Mouse (Mus musculus) E14TG2a.4 (cell line): ENCODE results near the gene Zc3h7a.

Source experiments
- CTCF ChIP-seq: conservative IDR thresholded peaks from 2 replicates; pipeline ENCODE4 v1.5.1; 2014; ENCODE audit warnings: low read length
- NANOG ChIP-seq: IDR thresholded peaks from 2 replicates; pipeline ENCODE4 v1.6.1; 2014; ENCODE audit warnings: borderline replicate concordance, low read length, mixed read lengths

DNA sequence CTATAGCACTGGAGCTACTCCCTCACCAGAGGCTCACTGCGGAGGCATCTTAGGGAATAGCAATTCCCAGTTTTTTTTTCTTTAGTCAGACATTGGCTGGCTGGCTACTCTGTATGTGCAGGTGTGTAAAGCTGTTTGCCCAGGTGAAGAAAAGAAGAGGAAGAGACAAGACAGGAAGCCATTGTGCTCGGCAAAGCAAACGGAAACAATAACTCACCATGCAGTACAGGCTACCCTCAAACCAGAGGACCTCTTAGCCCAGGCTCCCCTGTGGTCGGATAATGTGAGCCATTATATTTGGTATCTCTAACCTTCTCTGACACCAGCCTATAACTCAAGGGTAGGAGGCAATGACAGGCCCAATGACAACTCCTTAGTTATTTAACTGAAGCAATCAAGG lies 20.9 kb upstream of the Zc3h7a start:
- TF ChIP-seq CTCF = no peak
- no peak for TF ChIP-seq NANOG
